Mouse (Mus musculus): ENCODE measurements around the gene Ccdc121.
A peak's percentile ranks its signal among the peaks of the same experiment; 100 is the strongest.
"Not testable (repeated sequence)": the region's sequence is repeated elsewhere in the genome, so short reads cannot be mapped to it uniquely, and the experiment has no call there.

Ccdc121 gene

GRCm38 (mm10) chr1:181510855-181511254 is 396 bp downstream of the Ccdc121 start:
- not testable (repeated sequence) for DNase-seq (ENCODE audit: low read depth)

GRCm38 (mm10) chr1:181505367-181505766 is 5.9 kb downstream of the Ccdc121 start:
- DNase-seq (ENCODE audit: low read depth), result no peak

GRCm38 (mm10) chr1:181503471-181503870 is 7.8 kb downstream of the Ccdc121 start:
- no peak for DNase-seq (ENCODE audit: low read depth)

DNA sequence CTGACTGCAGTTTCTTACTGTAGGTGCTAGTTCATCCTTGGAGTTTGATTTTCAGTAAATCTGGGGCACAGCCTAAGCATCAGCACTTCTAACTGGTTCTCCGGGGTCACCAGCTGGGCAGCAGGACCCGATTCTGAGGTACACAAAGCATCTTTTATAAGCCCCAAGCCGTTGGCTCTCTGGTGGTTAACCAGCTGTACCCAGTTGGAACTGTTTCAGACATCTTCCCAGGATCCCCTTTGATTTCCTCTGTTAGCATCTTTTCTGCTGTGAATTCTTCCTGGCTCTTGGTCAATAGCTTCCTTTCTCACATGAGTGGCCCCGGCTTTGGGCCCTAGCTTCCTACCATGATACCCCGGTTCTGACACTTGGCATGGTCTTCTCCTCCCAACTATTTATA is 26.6 kb downstream of the Ccdc121 start:
- no peak for DNase-seq (ENCODE audit: low read depth)

DNA sequence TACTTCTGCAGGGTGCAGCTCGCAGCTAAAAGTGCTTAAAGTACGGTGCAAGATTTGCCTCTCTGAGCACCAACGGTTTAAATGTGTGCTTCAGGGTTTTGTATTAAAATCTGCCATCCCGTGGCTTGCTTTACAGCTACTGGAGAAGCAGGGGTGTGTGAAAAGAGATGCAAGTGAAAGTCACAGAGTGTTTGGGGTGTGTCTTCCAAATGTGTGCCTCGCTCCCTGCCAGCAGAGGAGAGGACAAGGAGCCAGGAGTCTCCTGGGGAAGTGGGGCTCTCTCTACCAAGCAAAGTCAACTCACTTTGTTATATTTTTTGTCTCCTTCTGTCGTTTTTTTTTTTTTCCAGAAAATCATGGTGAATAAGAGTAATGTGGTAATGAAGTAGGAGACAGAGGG is 34.7 kb downstream of the Ccdc121 start:
- DNase-seq (ENCODE audit: low read depth), result no peak

DNA sequence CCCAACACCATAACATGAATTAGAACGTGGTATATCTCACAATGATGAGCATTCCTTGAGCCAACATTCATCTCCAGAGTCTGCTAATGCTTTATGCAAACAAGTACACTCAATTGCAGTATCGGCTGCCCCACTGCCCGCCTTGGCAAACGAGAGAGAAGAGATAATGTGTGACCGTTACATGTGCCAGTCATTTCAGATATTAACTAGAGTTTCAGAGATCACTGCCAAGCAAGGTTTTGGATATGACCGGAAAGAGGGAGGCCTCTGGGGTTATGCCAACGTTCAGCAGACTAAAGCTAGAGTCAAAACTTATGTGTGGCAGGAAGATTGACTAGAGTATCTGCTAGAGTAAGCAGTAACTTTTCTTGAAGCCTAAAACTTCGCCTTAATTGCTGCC is 35.1 kb downstream of the Ccdc121 start:
- no peak for DNase-seq (ENCODE audit: low read depth)

- no peak for DNase-seq (ENCODE audit: low read depth)
Observed at GRCm38 (mm10) chr1:181469415-181469814, 41.8 kb downstream of the Ccdc121 start.

DNA sequence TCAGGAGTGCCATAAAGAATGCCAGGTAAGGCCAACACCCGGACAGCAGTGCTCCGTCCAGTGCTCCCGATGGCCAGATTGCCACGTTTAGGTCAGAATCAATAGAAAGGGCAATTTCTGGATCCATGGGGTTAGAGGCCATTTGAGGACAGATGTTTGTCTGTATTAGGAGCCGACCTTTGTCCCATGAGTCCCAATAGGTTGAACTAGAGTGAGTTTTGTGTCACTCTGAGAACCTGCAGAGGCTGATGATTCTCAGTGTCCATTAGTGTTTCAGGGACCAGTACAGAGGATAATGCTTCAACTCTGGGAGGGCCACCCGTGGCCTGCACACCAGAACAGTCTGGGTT is 44.0 kb downstream of the Ccdc121 start:
- DNase-seq (ENCODE audit: low read depth), result no peak

DNA sequence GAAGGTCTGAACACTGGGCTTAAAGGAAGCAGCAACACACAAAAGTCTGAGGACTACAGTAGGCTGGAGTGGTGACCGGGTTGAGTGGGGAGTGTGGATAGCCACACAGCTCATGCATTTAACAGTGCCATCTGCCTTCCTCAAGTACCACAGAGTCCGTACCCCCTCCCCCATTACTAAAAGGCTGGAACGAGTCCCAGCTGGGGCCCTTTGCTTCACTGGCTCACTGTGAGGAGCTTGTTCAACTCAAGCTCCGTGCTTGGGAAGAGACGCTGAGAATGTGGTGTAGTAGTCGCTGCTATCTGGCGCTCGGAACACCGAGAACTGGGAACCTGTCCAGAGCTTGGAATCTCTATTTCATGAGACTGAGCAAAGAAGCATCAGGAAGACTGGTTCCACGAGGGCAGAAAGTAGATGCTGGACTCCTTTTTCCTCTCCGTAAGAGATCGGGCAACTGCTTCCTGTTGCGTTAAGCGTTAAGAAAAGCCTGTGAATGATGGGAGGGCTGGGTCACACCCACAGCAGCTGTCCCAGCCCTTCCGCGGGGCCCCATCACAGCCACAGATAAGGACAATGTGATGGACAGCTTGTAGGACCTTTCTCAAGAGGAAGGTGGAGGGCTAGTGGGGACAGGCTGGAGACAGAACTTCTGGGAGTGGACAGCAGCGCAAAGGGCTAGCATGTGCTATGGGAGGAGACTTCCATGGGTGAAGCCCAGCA is 44.5 kb downstream of the Ccdc121 start:
- no peak for DNase-seq (ENCODE audit: low read depth)

GRCm38 (mm10) chr1:181466040-181466439 is 45.2 kb downstream of the Ccdc121 start:
- DNase-seq (ENCODE audit: low read depth), result no peak

DNA sequence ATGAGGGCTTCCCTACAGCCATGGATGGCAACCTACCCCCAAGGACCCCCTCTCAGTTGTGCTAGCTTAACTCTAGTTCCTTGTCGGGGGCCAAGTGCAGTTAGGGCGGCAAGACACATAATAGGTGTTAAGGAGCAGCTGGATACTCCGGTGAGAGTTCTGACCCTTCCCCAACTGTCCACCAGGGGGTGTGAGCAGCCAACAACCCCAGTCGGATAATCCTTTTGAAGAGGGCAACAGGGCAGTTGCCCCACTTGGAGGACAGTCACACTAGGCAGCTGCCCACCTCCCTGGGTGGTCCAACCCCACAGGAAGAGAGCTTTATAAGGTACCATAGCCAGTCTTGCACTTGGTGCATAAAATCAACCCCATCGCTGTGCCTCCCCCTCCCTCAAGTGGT is 46.2 kb downstream of the Ccdc121 start:
- DNase-seq (ENCODE audit: low read depth), result peak; percentile 37

- DNase-seq (ENCODE audit: low read depth), result no peak
Observed at GRCm38 (mm10) chr1:181462906-181463179, 48.4 kb downstream of the Ccdc121 start.

DNA sequence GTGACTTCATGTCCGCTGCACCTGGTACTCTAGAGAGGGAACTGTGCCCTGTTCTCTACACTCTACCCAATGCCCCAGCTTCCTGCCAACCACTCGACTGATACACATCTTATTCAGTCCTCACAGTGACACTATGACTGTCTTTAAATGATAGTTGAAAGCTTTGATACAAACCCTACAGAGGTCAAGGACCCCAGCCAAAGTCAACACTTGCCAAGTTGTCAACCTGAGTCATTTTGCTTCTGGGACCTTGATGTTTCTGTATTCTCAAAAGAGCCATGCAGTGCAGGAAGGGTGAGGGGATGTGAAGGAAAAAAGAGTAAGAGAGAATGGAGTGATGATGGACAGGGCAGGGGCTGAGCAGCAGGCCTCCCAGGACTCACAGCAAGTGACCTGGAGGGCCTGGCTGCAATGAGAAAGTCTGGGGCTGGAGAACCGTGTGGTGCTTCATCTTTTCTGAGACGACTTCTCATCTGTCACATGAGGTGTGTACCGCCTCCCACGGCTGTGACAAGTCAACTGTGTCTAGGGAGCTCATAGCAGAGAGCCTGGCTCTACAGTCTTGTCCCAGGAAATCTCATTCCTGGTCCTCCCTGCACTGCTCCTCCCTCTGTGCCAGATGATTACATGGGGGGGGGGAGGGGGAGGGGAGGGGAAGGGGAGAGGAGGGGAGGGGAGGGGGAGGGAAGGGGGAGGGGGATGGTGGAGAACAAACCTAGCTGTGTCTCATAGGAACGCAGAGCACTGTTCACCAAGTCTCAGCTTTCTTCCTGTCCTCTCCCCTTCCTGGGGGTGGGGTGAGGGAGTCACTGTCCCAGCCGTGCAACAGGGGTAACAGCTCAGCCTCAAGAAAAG is 49.0 kb downstream of the Ccdc121 start:
- DNase-seq (ENCODE audit: low read depth), result no peak

- DNase-seq (ENCODE audit: low read depth), result no peak
Observed at GRCm38 (mm10) chr1:181461484-181461883, 49.8 kb downstream of the Ccdc121 start.

DNA sequence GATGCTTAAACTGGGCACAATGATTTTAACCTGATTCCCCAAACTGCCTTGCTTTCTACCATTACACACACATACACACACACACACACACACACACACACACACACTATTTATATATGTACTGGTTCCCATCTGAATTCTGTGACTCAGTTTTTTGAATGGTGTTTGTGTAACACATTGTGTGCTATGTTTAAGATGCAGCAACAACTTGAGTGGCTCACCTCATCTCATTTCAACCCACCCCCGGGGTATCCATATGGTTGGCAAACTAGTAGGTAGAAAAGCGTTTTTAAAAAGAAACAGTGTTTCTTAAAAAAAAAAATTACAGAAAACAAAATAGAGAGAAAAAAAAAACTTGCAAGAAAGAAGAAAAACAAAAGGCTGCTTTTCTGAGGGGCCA is 51.0 kb downstream of the Ccdc121 start:
- DNase-seq (ENCODE audit: low read depth), result no peak

Measured in c-Kit-positive CD71-negative TER-119-negative erythroid progenitor cells, embryonic 14.5 days (primary cell).